ENCODE assay signal across 7 mouse cellular contexts in genomic region chr19:6987061-6987903, GRCm38 (mm10). TPM values are rescaled to one million over a fixed set of nuclear protein-coding genes. Genes with fewer than 3 reads are reported as not detected.
DNase-seq lines count a peak whose midpoint lies in the region; ATAC-seq and TF ChIP-seq lines count a peak whose summit lies in the region.

Gene Vegfb, minus strand, starts transcription at chr19:6987651.

- H3K27ac ChIP-seq in hindbrain, embryonic 14.5 days, result peak within 1 kb of the TSS; percentile 76
- no peak within 1 kb of the TSS for H3K27ac ChIP-seq in spleen, adult 2 months (ENCODE audit: insufficient read depth, low read length)

- peaks cover 16% of the 10 kb centered on the region for H3K4me1 ChIP-seq in hindbrain, embryonic 14.5 days (replicated peaks; ENCODE audit: control insufficient read depth, insufficient read depth, low read length)
- peaks cover 56% of the 10 kb centered on the region for H3K4me1 ChIP-seq in megakaryocyte, embryonic 14.5 days
- H3K4me1 ChIP-seq in spleen, adult 2 months (ENCODE audit: control insufficient read depth, insufficient read depth, insufficient read length), result peaks cover 4% of the 10 kb centered on the region

- H3K36me3 ChIP-seq in hindbrain, embryonic 14.5 days (replicated peaks; ENCODE audit: control insufficient read depth, insufficient read depth), result peaks cover 28% of the 10 kb centered on the region
- H3K36me3 ChIP-seq in megakaryocyte, embryonic 14.5 days (replicated peaks; ENCODE audit: low read length), result peaks cover 42% of the 10 kb centered on the region
- no peaks in the 10 kb centered on the region for H3K36me3 ChIP-seq in spleen, adult 2 months (ENCODE audit: control insufficient read depth, insufficient read depth, low read length)

- ATAC-seq in hindbrain, embryonic 14.5 days (ENCODE audit: low FRiP score), result peak; percentile 32

- no peaks in the 10 kb centered on the region for H3K27me3 ChIP-seq in hindbrain, embryonic 14.5 days (ENCODE audit: control insufficient read depth, insufficient read depth, low read length)
- no peaks in the 10 kb centered on the region for H3K27me3 ChIP-seq in megakaryocyte, embryonic 14.5 days (replicated peaks)
- no peaks in the 10 kb centered on the region for H3K27me3 ChIP-seq in spleen, adult 2 months (ENCODE audit: control insufficient read depth, insufficient read depth, low read length)

- no peak for TF ChIP-seq CTCF in spleen, adult 2 months (IDR thresholded peaks at IDR 0.05; ENCODE audit: extremely low read depth, insufficient read depth, insufficient read length, insufficient replicate concordance)

- under 1% methylated on average over 69 of the region's 85 CpGs for WGBS in hindbrain, embryonic 14.5 days
- under 1% methylated on average over 77 of the region's 85 CpGs for WGBS in spleen, adult 2 months

- no peak for TF ChIP-seq POLR2A in spleen, adult 2 months (IDR thresholded peaks at IDR 0.05; ENCODE audit: low read depth, low read length)

- DNase-seq in T-cell, adult 2 months (ENCODE audit: low spot score), result peak; percentile 56
- DNase-seq in cerebellum, adult 9-11 months, result peak; percentile 82
- peak; percentile 62 for DNase-seq in gastrocnemius, adult 18-20 months (ENCODE audit: low spot score)
- no peak for DNase-seq in hindbrain, embryonic 14.5 days (ENCODE audit: low spot score)
- peak; percentile 44 to 66 for DNase-seq in left cerebral cortex, postnatal 25 days (ENCODE audit: low spot score in 2 of 2)
- peak in 1 of 2 experiments; percentile 61 for DNase-seq in spleen, adult 2 months (ENCODE audit: low read depth in 1 of 2, low spot score in 2 of 2)

- peak within 1 kb of the TSS; percentile 94 for H3K4me2 ChIP-seq in hindbrain, embryonic 14.5 days (replicated peaks)

- H3K9ac ChIP-seq in hindbrain, embryonic 14.5 days, result peak within 1 kb of the TSS; percentile 95

- H3K4me3 ChIP-seq in hindbrain, embryonic 14.5 days (replicated peaks; ENCODE audit: low read length), result peak within 1 kb of the TSS; percentile 80
- peak within 1 kb of the TSS; percentile 95 for H3K4me3 ChIP-seq in megakaryocyte, embryonic 14.5 days (replicated peaks)
- H3K4me3 ChIP-seq in spleen, adult 2 months (ENCODE audit: extremely low read depth, insufficient read depth, insufficient read length), result peak within 1 kb of the TSS; percentile 75

- intact Hi-C loops in left cerebral cortex, postnatal 25 days (cut with DNase I), result no loop called here

- no peaks in the 10 kb centered on the region for H3K9me3 ChIP-seq in hindbrain, embryonic 14.5 days (ENCODE audit: control insufficient read depth, low read length)
- no peaks in the 10 kb centered on the region for H3K9me3 ChIP-seq in megakaryocyte, embryonic 14.5 days

RNA-seq across cellular contexts. Expression of gene Vegfb, which starts in this region (rescaled TPM):
- 100 to 1,000 TPM; 181 to 206 TPM for total RNA-seq in gastrocnemius, adult 18-20 months (2021)
- polyA plus RNA-seq in hindbrain, embryonic 14.5 days (2014; fragmentation: Nextera tagmentation; extraction: Ambion mirVana), result 54.8 and 57.6 TPM in 2 replicates
- total RNA-seq in left cerebral cortex, postnatal 25 days (2021), result 10 to 100 TPM; 79.9 to 80.2 TPM
- 68.5 and 73.8 TPM in 2 replicates for polyA plus RNA-seq in megakaryocyte, embryonic 14.5 days (2012; ENCODE audit: insufficient read depth, low replicate concordance)
- 20.7 and 23.9 TPM in 2 replicates for polyA plus RNA-seq in spleen, adult 2 months (2012; rRNA removed)
